Mouse (Mus musculus) C2C12 (cell line): ENCODE measurements around the gene Rfc2.

Source experiments
- CTCF ChIP-seq: IDR thresholded peaks from one replicate; pipeline ENCODE4 v1.5.1; 2011; ENCODE audit not compliant: control insufficient read depth, insufficient read depth, insufficient read length
- FOSL1 ChIP-seq: IDR thresholded peaks from one replicate; pipeline ENCODE4 v1.8.0; 2011; ENCODE audit warnings: mild to moderate bottlenecking, low read length; ENCODE audit not compliant: poor library complexity, insufficient read depth, severe bottlenecking
- MAX ChIP-seq: IDR thresholded peaks from one replicate; pipeline ENCODE4 v1.6.1; 2011; ENCODE audit warnings: mild to moderate bottlenecking, control low read depth
- MYOD1 ChIP-seq: IDR thresholded peaks from one replicate; pipeline ENCODE4 v1.6.1; 2011; ENCODE audit warnings: low read depth; ENCODE audit not compliant: control insufficient read depth, insufficient read length
- MYOG ChIP-seq: IDR thresholded peaks from one replicate; pipeline ENCODE4 v1.6.1; 2011; ENCODE audit not compliant: control insufficient read depth, insufficient read length; ENCODE audit errors: extremely low read depth
- USF1 ChIP-seq: IDR thresholded peaks from one replicate; pipeline ENCODE4 v1.6.1; 2011; ENCODE audit warnings: low read depth, mild to moderate bottlenecking, control low read depth, moderate library complexity

DNA sequence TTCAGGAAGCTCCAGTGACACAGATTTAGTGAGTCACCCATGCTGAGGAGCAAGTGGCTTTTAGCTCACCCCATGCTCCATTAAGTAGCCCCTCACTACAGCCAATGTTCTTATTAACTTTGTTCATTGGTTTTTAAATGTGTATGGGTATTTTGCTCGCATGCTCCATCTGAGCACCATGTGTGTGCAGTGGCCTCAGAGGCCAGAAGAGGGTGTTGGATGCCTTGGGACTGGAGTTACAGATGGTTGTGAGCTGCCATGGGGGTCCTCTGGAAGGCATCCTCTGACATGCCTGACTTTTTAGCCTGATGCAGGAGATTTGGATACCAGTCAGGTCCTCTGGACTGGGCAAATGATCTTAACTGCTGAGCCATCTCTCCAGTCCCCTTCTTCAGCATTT is 63.0 kb downstream of the Rfc2 start:
- no peak for TF ChIP-seq USF1
- TF ChIP-seq CTCF, result no peak
- no peak for TF ChIP-seq MYOD1
- TF ChIP-seq MYOG, result no peak
- no peak for TF ChIP-seq MAX
- no peak for TF ChIP-seq FOSL1
